ENCODE assay signal across 11 mouse cellular contexts in the genomic region with DNA sequence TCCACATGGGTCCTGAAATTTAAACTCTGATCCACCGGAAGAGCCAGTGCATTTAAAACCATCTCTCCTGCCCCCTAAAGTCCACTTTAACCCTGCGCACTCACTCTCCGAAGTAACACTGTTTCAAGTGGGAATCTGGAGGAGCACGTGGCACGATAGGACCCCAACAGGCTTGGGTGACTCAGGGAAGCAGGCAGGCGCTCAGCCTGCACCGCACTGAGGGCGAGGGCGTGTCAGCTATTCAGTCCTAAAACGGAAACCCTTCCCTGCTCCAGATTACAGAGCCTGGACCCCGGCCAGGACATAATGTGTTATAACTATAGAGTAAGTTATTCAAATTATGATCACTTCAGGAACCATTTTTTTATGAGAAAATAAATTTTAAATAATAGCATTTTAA. TPM values are rescaled to one million over a fixed set of nuclear protein-coding genes. Genes with fewer than 3 reads are reported as not detected.
A peak's percentile ranks its signal among the peaks of the same experiment; 100 is the strongest.
DNase-seq lines count a peak whose midpoint lies in the region; ATAC-seq and TF ChIP-seq lines count a peak whose summit lies in the region.
"Had no signal": no experiment of that assay in that cellular context is flagged by ENCODE, and none has a peak within 500 bp of the region (broad histone marks: within the 10 kb centered on the region; RNA-seq: fewer than 3 reads in every experiment).

No protein-coding gene starts in this region.

- DNase-seq in kidney, adult 18-20 months, result peak; percentile 34
- DNase-seq in heart, adult 2 months, result peak; percentile 73 to 74
- peak; percentile 20 for DNase-seq in kidney, postnatal 0 days (ENCODE audit: low spot score)
- peak; percentile 43 to 62 for DNase-seq in lung, postnatal 4 days
- no peak for DNase-seq in adipocyte (ENCODE audit: low spot score)
- no peak for DNase-seq in cerebellum, postnatal 10 days
- DNase-seq: cerebellum, adult 18-20 months; thymus, postnatal 14 days had no signal

- H3K4me2 ChIP-seq in kidney, embryonic 16.5 days (replicated peaks; ENCODE audit: low read depth, low read length), result no peak overlapping the region
- no peak overlapping the region for H3K4me2 ChIP-seq in kidney, postnatal 0 days (ENCODE audit: low read length)
- no peak overlapping the region for H3K4me2 ChIP-seq in intestine, embryonic 16.5 days (ENCODE audit: low read depth, low read length)
- H3K4me2 ChIP-seq: midbrain, embryonic 11.5 days had no signal

- H3K27me3 ChIP-seq in kidney, embryonic 16.5 days (ENCODE audit: insufficient read depth, low read length), result no peaks in the 10 kb centered on the region; the same call in 1 of the 2 replicates
- no peaks in the 10 kb centered on the region for H3K27me3 ChIP-seq in heart, adult 2 months (ENCODE audit: control insufficient read depth, insufficient read depth, low read length)
- no peaks in the 10 kb centered on the region for H3K27me3 ChIP-seq in kidney, postnatal 0 days (ENCODE audit: insufficient read depth, low read length)
- H3K27me3 ChIP-seq in intestine, embryonic 16.5 days (replicated peaks; ENCODE audit: control insufficient read depth, insufficient read depth, low read length), result 0 out of 2 replicates have a peak, but pooled peaks cover 3% of the 10 kb centered on the region

- H3K79me2 ChIP-seq in heart, adult 2 months (replicated peaks; ENCODE audit: control insufficient read depth, insufficient read depth, low read length), result no peaks in the 10 kb centered on the region

- 40% methylated on average over 11 of the region's 11 CpGs for WGBS in kidney, embryonic 16.5 days
- 12% methylated on average over 11 of the region's 11 CpGs for WGBS in heart, adult 2 months
- 39% methylated on average over 11 of the region's 11 CpGs for WGBS in kidney, postnatal 0 days
- 51% methylated on average over 11 of the region's 11 CpGs for WGBS in intestine, embryonic 16.5 days

- H3K9ac ChIP-seq in kidney, embryonic 16.5 days (replicated peaks; ENCODE audit: low read length), result no peak overlapping the region
- 0 out of 2 replicates have a peak overlapping the region, but pooled peaks have one; percentile 0 for H3K9ac ChIP-seq in heart, adult 2 months (ENCODE audit: low read depth, low read length)
- no peak overlapping the region for H3K9ac ChIP-seq in kidney, postnatal 0 days (ENCODE audit: low read depth, low read length)
- no peak overlapping the region for H3K9ac ChIP-seq in intestine, embryonic 16.5 days (ENCODE audit: low read depth, low read length)

- ATAC-seq in kidney, embryonic 16.5 days (ENCODE audit: low FRiP score, low TSS enrichment), result no peak
- ATAC-seq in kidney, postnatal 0 days (replicated peaks; ENCODE audit: low FRiP score, low read depth), result no peak
- ATAC-seq in intestine, embryonic 16.5 days, result no peak

- no peak overlapping the region for H3K27ac ChIP-seq in kidney, embryonic 16.5 days (ENCODE audit: low read length)
- peak overlapping the region; percentile 95 for H3K27ac ChIP-seq in heart, adult 2 months
- H3K27ac ChIP-seq in kidney, postnatal 0 days, result no peak overlapping the region
- H3K27ac ChIP-seq in intestine, embryonic 16.5 days (ENCODE audit: low read length), result no peak overlapping the region

- no peaks in the 10 kb centered on the region for H3K9me3 ChIP-seq in kidney, embryonic 16.5 days (ENCODE audit: low read length)
- H3K9me3 ChIP-seq in kidney, postnatal 0 days (replicated peaks; ENCODE audit: low read length), result no peaks in the 10 kb centered on the region
- H3K9me3 ChIP-seq in intestine, embryonic 16.5 days (ENCODE audit: control insufficient read depth, low read length), result no peaks in the 10 kb centered on the region

- H3K36me3 ChIP-seq in kidney, embryonic 16.5 days (ENCODE audit: insufficient read depth, low read length), result no peaks in the 10 kb centered on the region
- no peaks in the 10 kb centered on the region for H3K36me3 ChIP-seq in heart, adult 2 months (ENCODE audit: control insufficient read depth, insufficient read depth, low read length)
- no peaks in the 10 kb centered on the region for H3K36me3 ChIP-seq in kidney, postnatal 0 days (ENCODE audit: insufficient read depth, low read length)
- H3K36me3 ChIP-seq in intestine, embryonic 16.5 days (ENCODE audit: control insufficient read depth, insufficient read depth, low read length), result no peaks in the 10 kb centered on the region

- TF ChIP-seq POLR2A in heart, adult 2 months (IDR thresholded peaks at IDR 0.05; ENCODE audit: insufficient read depth, low read depth, low read length), result peak; percentile 57; the same call in 1 of the 2 replicates

- intact Hi-C loops in heart, adult 2 months (cut with DNase I), result no loop called here

- H3K4me3 ChIP-seq in kidney, embryonic 16.5 days (ENCODE audit: low read length), result no peak overlapping the region
- H3K4me3 ChIP-seq in heart, adult 2 months, result no peak overlapping the region
- H3K4me3 ChIP-seq in kidney, postnatal 0 days (replicated peaks; ENCODE audit: low read depth, low read length), result no peak overlapping the region
- no peak overlapping the region for H3K4me3 ChIP-seq in intestine, embryonic 16.5 days (ENCODE audit: low read length)

- H3K4me1 ChIP-seq in kidney, embryonic 16.5 days (ENCODE audit: insufficient read depth, low read length), result peaks cover 2% of the 10 kb centered on the region; the same call in 1 of the 2 replicates
- peaks cover 22% of the 10 kb centered on the region for H3K4me1 ChIP-seq in heart, adult 2 months (ENCODE audit: control insufficient read depth, insufficient read depth, low read length)
- H3K4me1 ChIP-seq in kidney, postnatal 0 days (replicated peaks; ENCODE audit: insufficient read depth, low read length), result 0 out of 2 replicates have a peak, but pooled peaks cover 3% of the 10 kb centered on the region
- H3K4me1 ChIP-seq in intestine, embryonic 16.5 days (ENCODE audit: control insufficient read depth, insufficient read depth, low read length), result 0 out of 2 replicates have a peak, but pooled peaks cover 3% of the 10 kb centered on the region

- no peak for TF ChIP-seq CTCF in heart, adult 2 months (IDR thresholded peaks at IDR 0.05)
- TF ChIP-seq CTCF in kidney, postnatal 0 days (IDR thresholded peaks at IDR 0.05; ENCODE audit: low read depth), result no peak

- TF ChIP-seq EP300 in heart, adult 2 months (IDR thresholded peaks at IDR 0.05; ENCODE audit: insufficient read depth, low read depth, low read length), result peak; percentile 82

RNA-seq across cellular contexts. Expression of a gene that starts 29.4 kb away (rescaled TPM):
- polyA plus RNA-seq in kidney, embryonic 16.5 days (2015; fragmentation: Nextera tagmentation; extraction: Ambion mirVana), result 79.5 and 88.4 TPM in 2 replicates
- total RNA-seq in heart, adult 2 months (2021), result 10 to 100 TPM; 71.0 to 84.3 TPM
- 55.9 and 66.9 TPM in 2 replicates for polyA plus RNA-seq in heart, adult 2 months (2012; rRNA removed)
- polyA plus RNA-seq in kidney, postnatal 0 days (2015; fragmentation: Nextera tagmentation; extraction: Ambion mirVana), result 48.4 and 56.1 TPM in 2 replicates
- 71.0 and 73.6 TPM in 2 replicates for polyA plus RNA-seq in intestine, embryonic 16.5 days (2015; fragmentation: Nextera tagmentation; extraction: Ambion mirVana)

RNA-seq across cellular contexts. Expression of a gene that starts 42.4 kb away (rescaled TPM):
- 80.7 and 83.5 TPM in 2 replicates for polyA plus RNA-seq in kidney, embryonic 16.5 days (2015; fragmentation: Nextera tagmentation; extraction: Ambion mirVana)
- 100 to 1,000 TPM; 208 to 234 TPM for total RNA-seq in heart, adult 2 months (2021)
- polyA plus RNA-seq in heart, adult 2 months (2012; rRNA removed), result 39.4 and 75.3 TPM in 2 replicates
- polyA plus RNA-seq in kidney, postnatal 0 days (2015; fragmentation: Nextera tagmentation; extraction: Ambion mirVana), result 115 and 124 TPM in 2 replicates
- polyA plus RNA-seq in intestine, embryonic 16.5 days (2015; fragmentation: Nextera tagmentation; extraction: Ambion mirVana), result 51.4 and 69.1 TPM in 2 replicates

Comparison
In these comparisons a context has a peak if more than half of its experiments do, and no peak if none do; other contexts are left out.
1. DNase-seq: peak in kidney, adult 18-20 months (single experiment), heart, adult 2 months (2 of 2), kidney, postnatal 0 days (single experiment) and lung, postnatal 4 days (2 of 2); none in adipocyte (single experiment) and cerebellum, postnatal 10 days (0 of 2).